Mouse (Mus musculus): ENCODE data around the gene Tmem107. TPM values are rescaled to one million over a fixed set of nuclear protein-coding genes. Genes with fewer than 3 reads are reported as not detected.

The Tmem107 gene
- 55.6 and 63.5 TPM in 2 replicates for polyA plus RNA-seq (2012)

DNA sequence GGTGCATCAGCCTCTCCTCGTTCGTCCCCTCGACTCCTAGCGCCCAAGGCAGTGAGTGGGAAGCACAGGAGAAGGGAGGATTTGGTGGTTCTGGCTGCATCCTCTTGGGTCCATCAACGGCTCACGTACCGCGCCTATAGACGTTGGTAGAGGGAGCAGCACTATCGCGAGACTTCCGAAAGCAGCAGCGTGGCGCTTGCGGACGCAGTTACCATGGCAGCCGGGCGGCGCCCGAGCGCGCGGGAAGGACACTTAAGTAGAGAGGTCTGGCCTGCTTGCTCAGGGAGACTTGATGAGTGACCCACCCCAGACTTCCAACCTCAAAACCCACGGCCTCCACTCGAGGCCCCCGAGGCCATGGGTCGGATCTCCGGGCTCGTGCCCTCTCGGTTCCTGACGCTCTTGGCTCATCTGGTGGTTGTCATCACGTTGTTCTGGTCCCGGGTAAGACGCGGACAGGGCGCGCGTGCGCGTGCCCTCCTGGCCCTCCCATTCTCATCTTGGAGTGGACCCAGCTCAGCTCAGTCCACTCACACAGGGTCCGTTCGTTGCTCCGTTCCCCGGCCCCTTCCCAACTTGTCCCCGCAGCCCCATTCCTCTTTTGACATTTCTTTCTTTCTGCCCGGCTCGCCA, at the start of gene Tmem107:
Tmem107 (plus strand) TSS at position 217 of the 633 bp plus-strand sequence.
- no peak for TF ChIP-seq GATA1 (IDR thresholded peaks at IDR 0.05; ENCODE audit: low read length)

- TF ChIP-seq GATA1 (IDR thresholded peaks at IDR 0.05; ENCODE audit: low read length) = no peak
Observed at GRCm38 (mm10) chr11:69026562-69026961, 44.0 kb upstream of the Tmem107 start.

- TF ChIP-seq GATA1 (IDR thresholded peaks at IDR 0.05; ENCODE audit: low read length) = no peak
Observed at GRCm38 (mm10) chr11:69028805-69029204, 41.8 kb upstream of the Tmem107 start.

DNA sequence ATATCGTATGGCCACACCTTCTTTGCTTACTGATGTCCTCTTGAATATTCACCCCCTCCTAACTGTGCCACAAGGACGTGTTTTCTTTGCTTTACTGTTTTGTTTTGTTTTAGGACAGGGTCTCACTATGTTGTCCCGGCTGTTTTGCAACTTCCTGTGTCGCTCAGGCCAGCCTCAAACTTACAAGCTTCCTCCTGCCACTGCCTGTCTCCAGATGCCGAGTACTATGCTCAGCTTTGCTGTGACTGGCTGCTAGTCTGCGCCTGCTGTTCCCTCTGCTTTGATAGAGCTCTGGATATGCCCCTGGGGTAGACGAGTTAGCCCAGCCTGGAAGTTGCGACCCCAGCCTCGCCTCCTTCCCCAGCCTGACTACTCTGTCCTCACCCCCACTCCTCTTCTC, 37.1 kb upstream of the Tmem107 start:
- TF ChIP-seq GATA1 (IDR thresholded peaks at IDR 0.05; ENCODE audit: low read length) = no peak

- TF ChIP-seq GATA1 (IDR thresholded peaks at IDR 0.05; ENCODE audit: low read length) = no peak
Observed at GRCm38 (mm10) chr11:69034585-69034984, 36.0 kb upstream of the Tmem107 start.

GRCm38 (mm10) chr11:69035411-69035810, 35.2 kb upstream of the Tmem107 start:
- no peak for TF ChIP-seq GATA1 (IDR thresholded peaks at IDR 0.05; ENCODE audit: low read length)

GRCm38 (mm10) chr11:69035849-69036248, 34.8 kb upstream of the Tmem107 start:
- TF ChIP-seq GATA1 (IDR thresholded peaks at IDR 0.05; ENCODE audit: low read length) = no peak

- no peak for TF ChIP-seq GATA1 (IDR thresholded peaks at IDR 0.05; ENCODE audit: low read length)
Observed at GRCm38 (mm10) chr11:69036486-69037230, 33.9 kb upstream of the Tmem107 start.

DNA sequence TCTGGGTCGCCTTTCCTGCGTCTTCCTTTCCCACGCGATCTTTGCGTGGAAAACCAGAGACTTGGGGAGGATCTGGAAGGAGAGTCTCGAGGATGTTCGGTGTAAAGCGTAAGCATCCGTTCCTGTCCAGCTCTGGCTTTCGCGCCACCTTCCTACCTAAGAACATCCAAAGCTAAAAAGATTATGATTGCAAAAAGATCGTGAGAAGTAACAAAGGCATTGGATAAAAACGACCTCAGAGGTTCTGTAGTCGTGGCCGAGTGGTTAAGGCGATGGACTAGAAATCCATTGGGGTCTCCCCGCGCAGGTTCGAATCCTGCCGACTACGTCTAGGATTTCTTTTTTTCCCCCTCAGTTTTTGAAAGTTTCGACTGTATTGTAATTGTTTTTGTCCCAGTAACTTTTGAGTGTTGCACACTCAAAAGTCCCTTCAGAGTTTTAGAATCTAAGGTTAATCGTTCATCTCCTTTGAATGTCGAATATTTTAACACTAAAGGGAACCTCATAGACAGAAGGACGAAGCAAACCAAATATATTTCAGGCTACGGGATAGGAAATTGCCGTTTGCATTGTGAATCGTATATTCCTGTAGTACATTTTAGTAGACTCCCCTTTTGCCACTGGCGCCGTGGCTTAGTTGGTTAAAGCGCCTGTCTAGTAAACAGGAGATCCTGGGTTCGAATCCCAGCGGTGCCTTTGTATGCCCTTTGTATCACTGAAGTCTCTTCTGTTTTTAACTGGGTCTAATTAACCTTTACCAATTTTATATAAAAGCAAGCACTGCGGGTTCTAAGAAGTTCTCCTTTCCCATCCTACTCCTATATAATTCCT, 33.2 kb upstream of the Tmem107 start:
- TF ChIP-seq GATA1 (IDR thresholded peaks at IDR 0.05; ENCODE audit: low read length) = no peak

GRCm38 (mm10) chr11:69038173-69038572, 32.4 kb upstream of the Tmem107 start:
- TF ChIP-seq GATA1 (IDR thresholded peaks at IDR 0.05; ENCODE audit: low read length) = no peak

- no peak for TF ChIP-seq GATA1 (IDR thresholded peaks at IDR 0.05; ENCODE audit: low read length)
Observed at GRCm38 (mm10) chr11:69045531-69046394, 24.8 kb upstream of the Tmem107 start, which contains the start of gene Aurkb. TSS of gene Aurkb (plus strand) at chr11:69045647.

DNA sequence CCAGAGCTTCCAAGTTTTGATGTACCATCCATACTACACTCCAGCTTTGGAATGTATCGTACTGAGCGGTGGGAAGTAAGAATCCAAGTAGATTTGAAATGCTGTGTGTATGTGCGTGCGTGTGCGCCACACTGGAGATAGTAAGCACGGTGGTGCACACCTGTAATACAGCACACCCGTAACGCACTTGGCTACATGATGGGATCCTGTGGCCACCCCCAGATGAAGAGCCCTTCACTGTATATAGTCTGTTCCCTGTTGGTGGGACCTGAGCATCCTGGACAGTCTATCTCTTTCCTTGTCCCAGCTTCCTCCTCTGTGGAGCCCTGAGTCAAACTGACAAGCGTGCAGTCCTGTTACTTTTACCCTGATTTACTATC, 24.2 kb upstream of the Tmem107 start:
- no peak for TF ChIP-seq GATA1 (IDR thresholded peaks at IDR 0.05; ENCODE audit: low read length)

DNA sequence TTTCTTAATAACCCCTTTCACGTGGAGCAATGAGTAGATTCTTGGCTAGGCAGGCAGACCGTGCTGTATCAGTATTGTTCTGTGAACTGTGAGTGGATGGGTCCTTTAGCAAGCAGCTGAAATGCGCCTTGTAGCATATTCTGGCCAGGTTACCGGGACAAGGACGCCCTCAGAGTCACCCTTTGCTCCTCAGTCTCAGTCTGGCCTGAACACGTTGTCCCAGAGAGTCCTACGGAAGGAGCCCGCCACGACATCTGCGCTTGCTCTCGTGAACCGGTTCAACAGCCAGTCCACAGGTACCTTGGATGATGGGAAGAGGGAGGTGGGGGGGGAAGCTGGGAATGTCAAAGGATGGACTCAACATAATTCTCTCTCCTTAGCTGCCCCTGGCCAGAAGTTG, 23.0 kb upstream of the Tmem107 start:
- TF ChIP-seq GATA1 (IDR thresholded peaks at IDR 0.05; ENCODE audit: low read length) = no peak

- TF ChIP-seq GATA1 (IDR thresholded peaks at IDR 0.05; ENCODE audit: low read length) = no peak
Observed at GRCm38 (mm10) chr11:69048151-69048550, 22.5 kb upstream of the Tmem107 start.

- no peak for TF ChIP-seq GATA1 (IDR thresholded peaks at IDR 0.05; ENCODE audit: low read length)
Observed at GRCm38 (mm10) chr11:69050748-69051147, 19.9 kb upstream of the Tmem107 start.

All from G1E-ER4 (cell line).